Mouse (Mus musculus) forebrain, embryonic 11.5 days (tissue): Measurements from ENCODE around the gene Pcbp3. TPM values are rescaled to one million over a fixed set of nuclear protein-coding genes. Genes with fewer than 3 reads are reported as not detected.

Experiments used
- ATAC-seq: fragments of 200-750 bp; cut with Nextera tagmentation; replicated peaks from 2 replicates; pipeline ENCODE4 v1.8.0; 2017; ENCODE audit warnings: moderate TSS enrichment; ENCODE audit not compliant: low FRiP score
- DNase-seq: peaks from one replicate; pipeline ENCODE4 v3.0.0-alpha.2; 2017; ENCODE audit warnings: low spot score
- H3K27ac ChIP-seq: fragments of 300-500 bp; sonication (generic); 2 replicates; pipeline ENCODE4 v1.5.1; 2014; ENCODE audit warnings: low read depth, low read length
- H3K27me3 ChIP-seq: fragments of 300-500 bp; sonication (generic); 2 replicates; pipeline ENCODE4 v1.6.1; 2014; ENCODE audit warnings: mild to moderate bottlenecking, low read length, mixed read lengths; ENCODE audit not compliant: control insufficient read depth, insufficient read depth
- H3K36me3 ChIP-seq: fragments of 300-500 bp; sonication (generic); 2 replicates; pipeline ENCODE4 v1.6.1; 2014; ENCODE audit warnings: mild to moderate bottlenecking, low read length, moderate library complexity, mixed read lengths; ENCODE audit not compliant: control insufficient read depth, insufficient read depth
- H3K4me1 ChIP-seq: fragments of 300-500 bp; sonication (generic); replicated peaks from 2 replicates; pipeline ENCODE4 v1.6.1; 2014; ENCODE audit warnings: low read length, mixed read lengths; ENCODE audit not compliant: control insufficient read depth, insufficient read depth
- H3K4me2 ChIP-seq: fragments of 300-500 bp; sonication (generic); 2 replicates; pipeline ENCODE4 v1.6.1; 2014; ENCODE audit warnings: low read depth, mild to moderate bottlenecking, low read length, moderate library complexity, mixed read lengths; ENCODE audit not compliant: severe bottlenecking
- H3K4me3 ChIP-seq: fragments of 300-500 bp; sonication (generic); 2 replicates; pipeline ENCODE4 v1.5.1; 2014; ENCODE audit warnings: low read depth, low read length
- H3K9ac ChIP-seq: fragments of 300-500 bp; sonication (generic); 2 replicates; pipeline ENCODE4 v1.6.1; 2014; ENCODE audit warnings: low read length
- H3K9me3 ChIP-seq: fragments of 300-500 bp; sonication (generic); 2 replicates; pipeline ENCODE4 v1.6.1; 2016; ENCODE audit warnings: low read length, mixed read lengths; ENCODE audit not compliant: control insufficient read depth
- WGBS: fragments of 180-500 bp; shearing (Covaris S2); extraction: QIAGEN DNeasy Blood & Tissue Kit; methylation state at CpG from one replicate; pipeline ENCODE4 v1.1.7; 2014; 5-methylcytosine and 5-hydroxymethylcytosine counted together
- polyA plus RNA-seq: library from polyadenylated mRNA; unstranded; fragments of >200 nt; fragmentation: Nextera tagmentation; extraction: Ambion mirVana; gene quantifications from 2 replicates; pipeline ENCODE4 v1.2.1, GENCODE M21; 2014

Gene Pcbp3
- polyA plus RNA-seq, 1 experiment from 2014 or later, result 35.4 TPM

DNA sequence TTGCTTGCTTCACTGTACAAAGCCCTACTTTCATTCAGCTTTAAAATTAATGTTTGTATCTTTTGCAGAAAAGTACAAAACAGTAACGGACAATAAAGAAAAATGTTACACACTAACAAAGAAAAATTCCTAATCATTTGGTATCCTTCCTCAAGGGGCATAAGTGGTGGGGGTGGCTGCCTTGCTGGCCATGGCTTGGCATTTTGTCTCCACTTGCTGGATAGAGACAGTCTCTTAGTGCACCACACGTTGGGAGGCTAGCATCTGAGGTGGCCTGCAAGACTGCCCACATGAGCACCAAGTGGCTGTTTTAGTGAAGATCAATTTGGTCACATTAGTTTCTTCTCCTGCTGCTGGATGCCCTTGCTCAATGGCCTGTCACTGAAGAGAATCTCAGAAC, 129.8 kb downstream of the Pcbp3 start:
- Histone ChIP-seq H3K9ac (no peak overlapping the region), H3K27me3 (no peaks in the 10 kb centered on the region), H3K36me3 (no peaks in the 10 kb centered on the region), H3K4me1 (no peaks in the 10 kb centered on the region), H3K27ac (no peak overlapping the region), H3K9me3 (no peaks in the 10 kb centered on the region; the same call in 1 of the 2 replicates), H3K4me3 (no peak overlapping the region), H3K4me2 (no peak overlapping the region)
- ATAC-seq (no peak), DNase-seq (no peak)
- 89% methylated on average over 2 of the region's 2 CpGs for WGBS

DNA sequence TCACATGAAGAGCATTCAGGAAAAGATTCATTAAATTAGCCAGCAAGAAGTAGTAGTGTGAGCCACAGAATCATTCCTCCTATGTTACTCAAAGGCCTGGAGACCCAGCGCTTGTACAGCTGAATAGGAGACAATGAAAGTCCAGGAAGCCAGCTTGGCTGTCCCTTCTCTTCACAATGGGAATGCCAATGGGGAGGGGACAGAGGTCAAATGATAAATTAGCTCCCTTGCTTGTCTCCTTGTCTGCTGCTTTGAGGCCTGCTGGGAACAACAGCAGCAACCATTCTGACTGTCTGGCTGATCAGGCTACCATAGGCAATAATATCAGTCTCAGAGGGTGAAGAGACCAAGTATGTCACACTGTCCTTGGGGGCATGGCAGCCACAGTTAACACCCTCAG, 130.5 kb downstream of the Pcbp3 start:
- no peaks in the 10 kb centered on the region for H3K4me1 ChIP-seq
- H3K27me3 ChIP-seq, result no peaks in the 10 kb centered on the region
- no peaks in the 10 kb centered on the region; the same call in 1 of the 2 replicates for H3K9me3 ChIP-seq
- H3K9ac ChIP-seq, result no peak overlapping the region
- H3K36me3 ChIP-seq, result no peaks in the 10 kb centered on the region
- H3K4me2 ChIP-seq, result no peak overlapping the region
- ATAC-seq, result no peak
- no peak for DNase-seq
- WGBS, result 41% methylated on average over 1 of the region's 1 CpGs
- no peak overlapping the region for H3K4me3 ChIP-seq
- H3K27ac ChIP-seq, result no peak overlapping the region

DNA sequence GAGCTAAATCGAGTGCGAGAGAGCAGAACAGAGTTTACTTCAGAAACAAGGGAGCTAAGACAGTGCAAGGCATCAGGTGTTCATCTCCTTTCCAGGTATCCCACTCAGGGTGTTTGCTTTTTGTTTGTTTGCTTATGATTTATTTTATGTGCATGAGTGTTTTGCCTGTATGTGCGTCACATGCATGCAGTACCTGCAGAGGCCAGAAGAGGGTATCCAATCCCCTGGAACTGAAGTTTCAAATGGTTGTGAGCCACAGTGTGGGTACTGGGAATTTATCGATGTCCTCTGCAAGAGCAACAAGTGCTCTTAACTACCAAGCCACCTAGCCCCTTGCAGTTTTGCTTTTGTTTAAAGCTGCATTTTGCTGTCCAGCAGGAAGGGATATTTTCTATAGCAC, 132.8 kb downstream of the Pcbp3 start:
- Histone ChIP-seq H3K4me2 (no peak overlapping the region), H3K27me3 (no peaks in the 10 kb centered on the region), H3K4me1 (no peaks in the 10 kb centered on the region), H3K9me3 (no peaks in the 10 kb centered on the region; the same call in 1 of the 2 replicates), H3K36me3 (no peaks in the 10 kb centered on the region), H3K9ac (no peak overlapping the region), H3K27ac (no peak overlapping the region), H3K4me3 (no peak overlapping the region)
- WGBS, result 92% methylated on average over 4 of the region's 4 CpGs
- ATAC-seq (no peak), DNase-seq (no peak)

DNA sequence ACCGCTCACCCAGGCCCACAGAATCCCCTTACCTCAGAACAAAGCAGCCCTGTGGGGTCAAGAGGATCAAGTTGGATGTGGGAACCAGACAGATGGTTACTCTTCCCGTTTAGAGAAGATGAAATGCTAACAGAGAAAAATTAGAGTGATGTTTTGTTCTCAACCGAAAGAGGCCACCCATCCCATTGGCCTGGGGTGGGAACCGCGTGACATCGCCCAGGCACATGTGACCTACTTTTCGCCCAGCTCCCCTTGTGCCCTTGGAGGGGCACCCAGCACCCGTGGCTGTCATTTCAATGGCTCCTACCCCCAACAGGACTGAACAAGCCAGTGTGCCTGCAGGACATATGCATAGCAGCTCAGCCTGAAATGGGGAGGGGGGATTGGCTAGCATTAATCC, 139.0 kb downstream of the Pcbp3 start:
- WGBS, result 85% methylated on average over 8 of the region's 8 CpGs
- Histone ChIP-seq H3K4me2 (no peak overlapping the region), H3K4me3 (no peak overlapping the region), H3K36me3 (no peaks in the 10 kb centered on the region), H3K4me1 (no peaks in the 10 kb centered on the region), H3K9ac (no peak overlapping the region), H3K27ac (no peak overlapping the region), H3K9me3 (no peaks in the 10 kb centered on the region), H3K27me3 (no peaks in the 10 kb centered on the region)
- ATAC-seq (no peak), DNase-seq (no peak)

DNA sequence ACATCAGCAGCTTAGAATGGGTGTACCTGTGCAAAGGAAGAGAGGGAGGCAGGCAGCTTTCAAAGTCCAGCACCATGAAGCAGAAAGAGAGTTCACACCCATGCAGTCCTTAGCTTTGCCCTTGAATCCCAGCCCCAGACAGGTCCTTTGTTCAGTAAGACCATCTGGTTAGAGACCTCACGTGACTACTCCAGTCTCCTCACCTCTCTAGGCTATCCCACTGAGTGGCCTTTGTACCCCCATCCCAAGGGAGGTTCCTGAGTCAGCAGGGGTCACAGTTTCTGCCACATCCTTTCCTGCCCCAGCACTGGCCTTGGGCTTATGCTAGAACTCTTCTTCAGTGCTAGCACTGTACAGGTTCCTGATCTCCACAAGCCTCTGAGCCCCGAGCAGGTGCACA, 142.4 kb downstream of the Pcbp3 start:
- Histone ChIP-seq H3K27me3 (no peaks in the 10 kb centered on the region), H3K9ac (no peak overlapping the region), H3K9me3 (no peaks in the 10 kb centered on the region), H3K27ac (no peak overlapping the region), H3K36me3 (no peaks in the 10 kb centered on the region), H3K4me3 (no peak overlapping the region), H3K4me2 (no peak overlapping the region), H3K4me1 (peaks cover 5% of the 10 kb centered on the region)
- WGBS, result 59% methylated on average over 2 of the region's 2 CpGs
- DNase-seq (no peak), ATAC-seq (no peak)

DNA sequence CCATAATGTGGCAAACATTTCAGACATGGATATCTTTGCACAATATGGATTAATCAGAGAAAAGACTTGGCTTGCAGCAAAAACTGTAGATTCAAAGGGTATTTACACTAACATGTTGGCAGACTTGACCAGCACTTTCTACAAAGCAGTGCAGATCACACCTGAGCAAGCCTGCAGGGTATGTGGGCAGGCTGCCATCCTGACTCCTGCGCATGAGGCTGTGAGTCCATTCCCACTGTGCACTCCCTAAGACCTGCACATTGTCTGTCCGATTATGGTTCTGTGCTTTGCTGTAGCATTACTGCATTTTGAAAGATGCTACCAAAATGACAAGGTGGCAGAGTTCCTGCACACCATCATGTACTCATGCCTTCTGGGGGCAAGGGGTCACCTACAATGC, 143.3 kb downstream of the Pcbp3 start:
- no peaks in the 10 kb centered on the region for H3K36me3 ChIP-seq
- ATAC-seq (no peak), DNase-seq (no peak)
- no peak overlapping the region for H3K4me2 ChIP-seq
- H3K27ac ChIP-seq, result no peak overlapping the region
- H3K9me3 ChIP-seq, result no peaks in the 10 kb centered on the region
- H3K9ac ChIP-seq, result no peak overlapping the region
- WGBS, result 93% methylated on average over 2 of the region's 2 CpGs
- H3K4me1 ChIP-seq, result peaks cover 5% of the 10 kb centered on the region
- H3K27me3 ChIP-seq, result no peaks in the 10 kb centered on the region
- H3K4me3 ChIP-seq, result no peak overlapping the region

DNA sequence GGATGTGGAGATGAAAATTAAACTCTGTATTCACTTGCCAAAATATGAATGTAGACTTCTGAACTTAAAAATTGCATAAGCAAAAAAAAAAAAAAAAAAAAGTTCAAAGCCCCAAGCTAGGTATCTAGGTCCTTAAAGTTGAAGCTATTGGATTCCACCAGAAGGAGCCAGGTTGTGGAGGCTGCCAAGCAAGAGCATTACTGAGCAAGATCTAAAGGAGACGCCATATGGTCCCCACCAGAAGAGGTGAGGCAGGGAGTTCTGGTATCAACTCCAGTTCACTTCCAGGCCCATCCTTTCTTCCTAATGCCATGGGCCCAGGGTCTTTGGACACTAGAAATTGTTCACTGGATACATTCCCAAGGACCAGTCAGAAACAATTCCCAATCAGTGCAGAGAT, 144.8 kb downstream of the Pcbp3 start:
- Histone ChIP-seq H3K4me2 (no peak overlapping the region), H3K27me3 (no peaks in the 10 kb centered on the region), H3K9ac (no peak overlapping the region), H3K9me3 (no peaks in the 10 kb centered on the region), H3K36me3 (no peaks in the 10 kb centered on the region), H3K27ac (no peak overlapping the region), H3K4me1 (peaks cover 5% of the 10 kb centered on the region), H3K4me3 (no peak overlapping the region)
- whole genome bisulfite sequencing, result 91% methylated on average over 1 of the region's 1 CpGs
- ATAC-seq (no peak), DNase-seq (no peak)

DNA sequence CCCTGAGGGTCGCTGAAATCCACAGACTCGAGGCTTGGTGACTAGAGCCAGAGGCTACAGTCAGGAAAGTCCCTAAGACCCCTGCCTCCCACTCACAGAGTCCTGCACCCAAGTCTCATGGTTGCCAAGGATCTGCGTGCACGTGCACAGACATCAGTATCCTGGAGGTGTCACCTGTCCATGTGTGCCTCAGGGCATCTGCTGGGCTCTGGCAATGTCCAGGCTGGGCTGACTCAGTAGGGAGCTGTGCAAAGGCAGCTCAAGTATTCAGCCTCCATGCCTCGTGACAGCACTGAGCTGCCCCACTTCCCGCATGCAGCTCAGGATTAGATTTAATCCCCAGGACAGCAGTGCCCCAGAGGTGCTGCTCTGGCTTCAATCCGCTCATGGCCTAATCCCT, 145.3 kb downstream of the Pcbp3 start:
- Histone ChIP-seq H3K9me3 (no peaks in the 10 kb centered on the region), H3K9ac (no peak overlapping the region), H3K36me3 (no peaks in the 10 kb centered on the region), H3K4me1 (peaks cover 5% of the 10 kb centered on the region), H3K4me2 (no peak overlapping the region), H3K27ac (no peak overlapping the region), H3K4me3 (no peak overlapping the region), H3K27me3 (no peaks in the 10 kb centered on the region)
- 21% methylated on average over 7 of the region's 7 CpGs for WGBS
- ATAC-seq (no peak), DNase-seq (peak; percentile 53)

DNA sequence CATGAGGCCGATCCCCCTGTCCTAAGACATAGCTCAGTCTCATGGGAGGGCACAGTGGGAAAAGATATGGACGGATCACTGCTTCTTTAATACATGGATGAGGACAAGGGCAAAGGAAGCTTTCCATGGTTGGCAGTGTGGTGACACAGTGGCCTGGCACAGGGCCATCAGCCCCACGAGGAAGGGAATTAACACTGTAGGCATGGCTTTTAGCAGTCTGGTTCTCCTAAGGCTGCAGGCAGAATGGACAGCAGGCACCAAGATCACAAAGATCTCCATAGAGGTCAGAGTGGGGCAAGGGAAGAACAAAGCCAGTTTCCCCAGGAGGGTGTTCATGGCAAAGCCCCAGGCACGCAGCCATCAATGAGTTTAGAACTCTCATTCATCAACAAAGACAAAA, 146.2 kb downstream of the Pcbp3 start:
- H3K9me3 ChIP-seq, result no peaks in the 10 kb centered on the region
- 49% methylated on average over 4 of the region's 4 CpGs for whole genome bisulfite sequencing
- H3K9ac ChIP-seq, result no peak overlapping the region
- H3K27ac ChIP-seq, result no peak overlapping the region
- H3K4me2 ChIP-seq, result no peak overlapping the region
- no peaks in the 10 kb centered on the region for H3K27me3 ChIP-seq
- DNase-seq (no peak), ATAC-seq (no peak)
- H3K36me3 ChIP-seq, result no peaks in the 10 kb centered on the region
- no peak overlapping the region for H3K4me3 ChIP-seq
- H3K4me1 ChIP-seq, result peaks cover 5% of the 10 kb centered on the region
